Mouse (Mus musculus): ENCODE results near the gene Cpxm1. TPM values are rescaled to one million over a fixed set of nuclear protein-coding genes. Genes with fewer than 3 reads are reported as not detected.
"Not testable (repeated sequence)": the region's sequence is repeated elsewhere in the genome, so short reads cannot be mapped to it uniquely, and the experiment has no call there.

The Cpxm1 gene
- polyA plus RNA-seq, 1 experiment from 2014 or later, result 26.2 TPM

GRCm38 (mm10) chr2:130383895-130384294 lies 13.5 kb downstream of the Cpxm1 start:
- no peaks in the 10 kb centered on the region for H3K36me3 ChIP-seq (ENCODE audit: control insufficient read depth, insufficient read depth, low read length)
- WGBS, result 72% methylated on average over 6 of the region's 6 CpGs
- no peak overlapping the region for H3K4me2 ChIP-seq (ENCODE audit: low read length)
- no peak overlapping the region for H3K4me3 ChIP-seq (ENCODE audit: control insufficient read depth in 1 of 2, insufficient read depth in 1 of 2, low read depth in 1 of 2, low read length in 2 of 2)
- no peak for ATAC-seq (ENCODE audit: insufficient number of reproducible peaks, insufficient read depth, low FRiP score, low read depth)
- H3K9me3 ChIP-seq (ENCODE audit: control insufficient read depth, low read length), result no peaks in the 10 kb centered on the region
- H3K9ac ChIP-seq (ENCODE audit: low read length), result no peak overlapping the region
- no peaks in the 10 kb centered on the region for H3K4me1 ChIP-seq (ENCODE audit: control insufficient read depth in 2 of 2, insufficient read depth in 2 of 2, low read length in 2 of 2)
- H3K27me3 ChIP-seq (ENCODE audit: control insufficient read depth, insufficient read depth, low read length), result peaks cover 4% of the 10 kb centered on the region; the same call in 1 of the 2 replicates
- H3K27ac ChIP-seq (replicated peaks in 1 of 2; ENCODE audit: control insufficient read depth in 1 of 2, insufficient read depth in 1 of 2, low read depth in 2 of 2, low read length in 2 of 2), result no peak overlapping the region

GRCm38 (mm10) chr2:130383205-130383604 lies 14.2 kb downstream of the Cpxm1 start:
- no peak overlapping the region for H3K4me3 ChIP-seq (ENCODE audit: control insufficient read depth in 1 of 2, insufficient read depth in 1 of 2, low read depth in 1 of 2, low read length in 2 of 2)
- H3K27me3 ChIP-seq (ENCODE audit: control insufficient read depth, insufficient read depth, low read length), result peaks cover 4% of the 10 kb centered on the region; the same call in 1 of the 2 replicates
- no peak overlapping the region for H3K27ac ChIP-seq (replicated peaks in 1 of 2; ENCODE audit: control insufficient read depth in 1 of 2, insufficient read depth in 1 of 2, low read depth in 2 of 2, low read length in 2 of 2)
- no peak for ATAC-seq (ENCODE audit: insufficient number of reproducible peaks, insufficient read depth, low FRiP score, low read depth)
- no peak overlapping the region for H3K4me2 ChIP-seq (ENCODE audit: low read length)
- no peaks in the 10 kb centered on the region for H3K36me3 ChIP-seq (ENCODE audit: control insufficient read depth, insufficient read depth, low read length)
- 67% methylated on average over 3 of the region's 3 CpGs for WGBS
- no peaks in the 10 kb centered on the region for H3K4me1 ChIP-seq (ENCODE audit: control insufficient read depth in 2 of 2, insufficient read depth in 2 of 2, low read length in 2 of 2)
- no peaks in the 10 kb centered on the region for H3K9me3 ChIP-seq (ENCODE audit: control insufficient read depth, low read length)
- no peak overlapping the region for H3K9ac ChIP-seq (ENCODE audit: low read length)

- no peaks in the 10 kb centered on the region for H3K9me3 ChIP-seq (ENCODE audit: control insufficient read depth, low read length)
- no peak overlapping the region for H3K4me2 ChIP-seq (ENCODE audit: low read length)
- H3K36me3 ChIP-seq (ENCODE audit: control insufficient read depth, insufficient read depth, low read length), result no peaks in the 10 kb centered on the region
- 70% methylated on average over 4 of the region's 4 CpGs for WGBS
- H3K4me1 ChIP-seq (ENCODE audit: control insufficient read depth in 2 of 2, insufficient read depth in 2 of 2, low read length in 2 of 2), result no peaks in the 10 kb centered on the region
- H3K9ac ChIP-seq (ENCODE audit: low read length), result no peak overlapping the region
- no peaks in the 10 kb centered on the region; the same call in 1 of the 2 replicates for H3K27me3 ChIP-seq (ENCODE audit: control insufficient read depth, insufficient read depth, low read length)
- H3K4me3 ChIP-seq (ENCODE audit: control insufficient read depth in 1 of 2, insufficient read depth in 1 of 2, low read depth in 1 of 2, low read length in 2 of 2), result no peak overlapping the region
- H3K27ac ChIP-seq (replicated peaks in 1 of 2; ENCODE audit: control insufficient read depth in 1 of 2, insufficient read depth in 1 of 2, low read depth in 2 of 2, low read length in 2 of 2), result no peak overlapping the region
- ATAC-seq (ENCODE audit: insufficient number of reproducible peaks, insufficient read depth, low FRiP score, low read depth), result no peak
These were observed 22.4 kb downstream of the Cpxm1 start for GRCm38 (mm10) chr2:130374951-130375350.

- not testable (repeated sequence) for H3K4me1 ChIP-seq (ENCODE audit: control insufficient read depth in 2 of 2, insufficient read depth in 2 of 2, low read length in 2 of 2); H3K27me3 ChIP-seq (ENCODE audit: control insufficient read depth, insufficient read depth, low read length); H3K4me3 ChIP-seq (ENCODE audit: control insufficient read depth in 1 of 2, insufficient read depth in 1 of 2, low read depth in 1 of 2, low read length in 2 of 2); H3K9me3 ChIP-seq (ENCODE audit: control insufficient read depth, low read length); ATAC-seq (ENCODE audit: insufficient number of reproducible peaks, insufficient read depth, low FRiP score, low read depth); H3K9ac ChIP-seq (ENCODE audit: low read length); H3K27ac ChIP-seq (replicated peaks in 1 of 2; ENCODE audit: control insufficient read depth in 1 of 2, insufficient read depth in 1 of 2, low read depth in 2 of 2, low read length in 2 of 2); H3K36me3 ChIP-seq (ENCODE audit: control insufficient read depth, insufficient read depth, low read length); H3K4me2 ChIP-seq (ENCODE audit: low read length)
- WGBS, result 38% methylated on average over 1 of the region's 1 CpGs
These were observed 24.3 kb downstream of the Cpxm1 start for GRCm38 (mm10) chr2:130373026-130373425.

GRCm38 (mm10) chr2:130367386-130367785 lies 30.0 kb downstream of the Cpxm1 start:
- Histone ChIP-seq H3K4me3 (ENCODE audit: control insufficient read depth in 1 of 2, insufficient read depth in 1 of 2, low read depth in 1 of 2, low read length in 2 of 2) (no peak overlapping the region), H3K36me3 (ENCODE audit: control insufficient read depth, insufficient read depth, low read length) (no peaks in the 10 kb centered on the region), H3K9me3 (ENCODE audit: control insufficient read depth, low read length) (no peaks in the 10 kb centered on the region), H3K9ac (ENCODE audit: low read length) (no peak overlapping the region), H3K4me2 (ENCODE audit: low read length) (no peak overlapping the region), H3K27ac (replicated peaks in 1 of 2; ENCODE audit: control insufficient read depth in 1 of 2, insufficient read depth in 1 of 2, low read depth in 2 of 2, low read length in 2 of 2) (no peak overlapping the region), H3K4me1 (ENCODE audit: control insufficient read depth in 2 of 2, insufficient read depth in 2 of 2, low read length in 2 of 2) (peaks cover 0 to 6% of the 10 kb centered on the region in 2 experiments; a peak in 1 of 4 replicates), H3K27me3 (ENCODE audit: control insufficient read depth, insufficient read depth, low read length) (peaks cover 25% of the 10 kb centered on the region)
- WGBS, result 57% methylated on average over 4 of the region's 4 CpGs
- no peak for ATAC-seq (ENCODE audit: insufficient number of reproducible peaks, insufficient read depth, low FRiP score, low read depth)

GRCm38 (mm10) chr2:130365211-130366094 lies 31.9 kb downstream of the Cpxm1 start:
- no peaks in the 10 kb centered on the region for H3K36me3 ChIP-seq (ENCODE audit: control insufficient read depth, insufficient read depth, low read length)
- H3K4me1 ChIP-seq (ENCODE audit: control insufficient read depth in 2 of 2, insufficient read depth in 2 of 2, low read length in 2 of 2), result peaks cover 0 to 6% of the 10 kb centered on the region in 2 experiments; a peak in 1 of 4 replicates
- peaks cover 45% of the 10 kb centered on the region for H3K27me3 ChIP-seq (ENCODE audit: control insufficient read depth, insufficient read depth, low read length)
- peak overlapping the region; percentile 48 to 53 for H3K4me3 ChIP-seq (ENCODE audit: control insufficient read depth in 1 of 2, insufficient read depth in 1 of 2, low read depth in 1 of 2, low read length in 2 of 2)
- peak overlapping the region; percentile 76 for H3K4me2 ChIP-seq (ENCODE audit: low read length)
- no peaks in the 10 kb centered on the region for H3K9me3 ChIP-seq (ENCODE audit: control insufficient read depth, low read length)
- WGBS, result 6% methylated on average over 29 of the region's 30 CpGs
- H3K27ac ChIP-seq (replicated peaks in 1 of 2; ENCODE audit: control insufficient read depth in 1 of 2, insufficient read depth in 1 of 2, low read depth in 2 of 2, low read length in 2 of 2), result no peak overlapping the region
- H3K9ac ChIP-seq (ENCODE audit: low read length), result peak overlapping the region; percentile 69
- ATAC-seq (ENCODE audit: insufficient number of reproducible peaks, insufficient read depth, low FRiP score, low read depth), result no peak

- Histone ChIP-seq H3K36me3 (ENCODE audit: control insufficient read depth, insufficient read depth, low read length) (no peaks in the 10 kb centered on the region), H3K4me1 (ENCODE audit: control insufficient read depth in 2 of 2, insufficient read depth in 2 of 2, low read length in 2 of 2) (peaks cover 0 to 6% of the 10 kb centered on the region in 2 experiments; a peak in 1 of 4 replicates), H3K4me2 (ENCODE audit: low read length) (no peak overlapping the region), H3K27ac (replicated peaks in 1 of 2; ENCODE audit: control insufficient read depth in 1 of 2, insufficient read depth in 1 of 2, low read depth in 2 of 2, low read length in 2 of 2) (no peak overlapping the region), H3K4me3 (ENCODE audit: control insufficient read depth in 1 of 2, insufficient read depth in 1 of 2, low read depth in 1 of 2, low read length in 2 of 2) (no peak overlapping the region), H3K27me3 (ENCODE audit: control insufficient read depth, insufficient read depth, low read length) (peaks cover 74% of the 10 kb centered on the region), H3K9me3 (ENCODE audit: control insufficient read depth, low read length) (no peaks in the 10 kb centered on the region), H3K9ac (ENCODE audit: low read length) (no peak overlapping the region)
- ATAC-seq (ENCODE audit: insufficient number of reproducible peaks, insufficient read depth, low FRiP score, low read depth), result no peak
- 4% methylated on average over 14 of the region's 14 CpGs for WGBS
These were observed 34.8 kb downstream of the Cpxm1 start for GRCm38 (mm10) chr2:130362511-130363026.
